ENCODE assay signal across 8 mouse cellular contexts in the genomic region with DNA sequence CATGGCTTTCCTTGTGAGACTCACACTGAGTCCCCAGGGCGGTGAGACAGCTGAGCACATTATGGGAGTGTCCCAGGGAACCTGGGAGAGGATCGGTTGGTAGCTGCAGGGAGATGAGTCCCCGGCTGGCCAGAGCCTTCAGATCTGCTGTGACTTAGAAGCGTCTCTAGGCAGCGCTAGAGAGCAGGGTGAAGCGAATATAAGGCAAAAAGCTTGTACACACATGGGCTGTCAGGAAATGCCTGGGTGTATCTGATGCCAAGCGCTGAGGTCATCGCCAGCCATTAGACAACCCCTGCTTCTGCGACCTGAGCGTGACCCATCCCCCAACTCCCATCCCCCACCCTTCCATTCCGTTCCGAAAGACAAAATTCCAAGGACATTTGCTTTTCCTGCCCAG.
DNase-seq lines count a peak whose midpoint lies in the region; ATAC-seq and TF ChIP-seq lines count a peak whose summit lies in the region.

No protein-coding gene starts in this region.

- peak; percentile 34; the same call in 1 of the 2 replicates for ATAC-seq in G1E (ENCODE audit: extremely low read depth, insufficient number of reproducible peaks, low FRiP score, poor library complexity, severe bottlenecking)
- no peak; the same call in 1 of the 2 replicates for ATAC-seq in forebrain, embryonic 14.5 days
- peak; percentile 78 for ATAC-seq in lung, postnatal 0 days
- ATAC-seq in erythroblast, adult 5-6 weeks (replicated peaks; ENCODE audit: low FRiP score, poor library complexity, severe bottlenecking) = no peak

- H3K4me2 ChIP-seq in forebrain, embryonic 14.5 days (ENCODE audit: low read length) = no peak overlapping the region
- H3K4me2 ChIP-seq in lung, postnatal 0 days (replicated peaks; ENCODE audit: low read depth, low read length) = peak overlapping the region; percentile 32

- TF ChIP-seq EP300 in lung, postnatal 0 days (IDR thresholded peaks at IDR 0.05) = no peak

- H3K27ac ChIP-seq in bone marrow macrophage, adult 2 months (ENCODE audit: insufficient read depth, low read depth, low read length) = no peak overlapping the region
- no peak overlapping the region for H3K27ac ChIP-seq in forebrain, embryonic 14.5 days (ENCODE audit: low read depth, low read length)
- H3K27ac ChIP-seq in lung, postnatal 0 days (ENCODE audit: low read length) = no peak overlapping the region

- H3K4me3 ChIP-seq in G1E (ENCODE audit: low read depth, low read length) = no peak overlapping the region
- H3K4me3 ChIP-seq in bone marrow macrophage, adult 2 months (ENCODE audit: insufficient read depth, low read length) = no peak overlapping the region
- no peak overlapping the region for H3K4me3 ChIP-seq in forebrain, embryonic 14.5 days (ENCODE audit: low read depth, low read length)
- H3K4me3 ChIP-seq in lung, postnatal 0 days (ENCODE audit: low read depth, low read length) = no peak overlapping the region

- no peaks in the 10 kb centered on the region for H3K4me1 ChIP-seq in G1E (ENCODE audit: insufficient read depth, low read depth, low read length)
- H3K4me1 ChIP-seq in bone marrow macrophage, adult 2 months (ENCODE audit: control insufficient read depth, insufficient read depth, low read length) = no peaks in the 10 kb centered on the region
- H3K4me1 ChIP-seq in forebrain, embryonic 14.5 days (ENCODE audit: control insufficient read depth, insufficient read depth, low read length) = peaks cover 21% of the 10 kb centered on the region
- H3K4me1 ChIP-seq in lung, postnatal 0 days (ENCODE audit: insufficient read depth, low read depth, low read length) = no peaks in the 10 kb centered on the region; the same call in 1 of the 2 replicates

- no peak for TF ChIP-seq POLR2A in bone marrow macrophage, adult 2 months (IDR thresholded peaks at IDR 0.05; ENCODE audit: borderline replicate concordance, low read depth, low read length)

- peak; percentile 9 for DNase-seq in G1E (ENCODE audit: low spot score)
- DNase-seq in forebrain, embryonic 14.5 days (ENCODE audit: low spot score) = peak; percentile 74
- peak; percentile 67 for DNase-seq in heart, postnatal 25 days (ENCODE audit: low spot score)
- DNase-seq in layer of hippocampus, adult 18-20 months (ENCODE audit: low spot score in 2 of 2) = peak; percentile 37 to 69
- DNase-seq in lung, postnatal 0 days (ENCODE audit: low spot score) = peak; percentile 94
- DNase-seq in retina, postnatal 1 day = peak; percentile 87

- peaks cover 15% of the 10 kb centered on the region; the same call in 1 of the 2 replicates for H3K27me3 ChIP-seq in G1E (ENCODE audit: insufficient read depth, low read length)
- no peaks in the 10 kb centered on the region for H3K27me3 ChIP-seq in forebrain, embryonic 14.5 days (replicated peaks; ENCODE audit: control insufficient read depth, insufficient read depth, low read length)
- no peaks in the 10 kb centered on the region for H3K27me3 ChIP-seq in lung, postnatal 0 days (replicated peaks; ENCODE audit: insufficient read depth, low read length)

- H3K9me3 ChIP-seq in G1E (replicated peaks) = no peaks in the 10 kb centered on the region
- H3K9me3 ChIP-seq in forebrain, embryonic 14.5 days (replicated peaks; ENCODE audit: control insufficient read depth, low read length) = no peaks in the 10 kb centered on the region
- H3K9me3 ChIP-seq in lung, postnatal 0 days (ENCODE audit: low read length) = no peaks in the 10 kb centered on the region

- H3K9ac ChIP-seq in forebrain, embryonic 14.5 days (ENCODE audit: low read length) = no peak overlapping the region
- H3K9ac ChIP-seq in lung, postnatal 0 days (replicated peaks; ENCODE audit: low read depth) = no peak overlapping the region

- H3K36me3 ChIP-seq in G1E (replicated peaks) = no peaks in the 10 kb centered on the region
- no peaks in the 10 kb centered on the region for H3K36me3 ChIP-seq in forebrain, embryonic 14.5 days (ENCODE audit: control insufficient read depth, insufficient read depth, low read length)
- no peaks in the 10 kb centered on the region for H3K36me3 ChIP-seq in lung, postnatal 0 days (ENCODE audit: insufficient read depth, low read length)

- TF ChIP-seq CTCF in G1E (IDR thresholded peaks at IDR 0.05; ENCODE audit: low read depth, low read length) = peak; percentile 59; the same call in 1 of the 2 replicates
- TF ChIP-seq CTCF in bone marrow macrophage, adult 2 months (IDR thresholded peaks at IDR 0.05; ENCODE audit: low read depth, low read length) = peak; percentile 46; the same call in 1 of the 2 replicates
- peak; percentile 91 for TF ChIP-seq CTCF in lung, postnatal 0 days (IDR thresholded peaks at IDR 0.05)

- intact Hi-C loops in heart, postnatal 25 days (cut with DNase I) = loop anchor here (1.0 to 5.0 kb wide), 3 partner anchors 93 to 203 kb away; a partner anchor contains a TSS

- WGBS in forebrain, embryonic 14.5 days = 17% methylated on average over 12 of the region's 12 CpGs
- WGBS in lung, postnatal 0 days = 9% methylated on average over 12 of the region's 12 CpGs

Comparison
In these comparisons a context has a peak if more than half of its experiments do, and no peak if none do; other contexts are left out.
1. ATAC-seq: peak in G1E (single experiment) and lung, postnatal 0 days (single experiment); none in forebrain, embryonic 14.5 days (single experiment) and erythroblast, adult 5-6 weeks (single experiment).
2. DNase-seq: peak in every context shown above with its lines; median percentile 94 in lung, postnatal 0 days; 87 in retina, postnatal 1 day; 74 in forebrain, embryonic 14.5 days; 67 in heart, postnatal 25 days; 53 in layer of hippocampus, adult 18-20 months; 9 in G1E.
3. Peak in every context shown above with its lines, with median percentiles within 50 percentile points of each other: CTCF ChIP-seq.